Mouse (Mus musculus): Measurements from ENCODE around the gene Pcbp3. TPM values are rescaled to one million over a fixed set of nuclear protein-coding genes. Genes with fewer than 3 reads are reported as not detected.
"Not testable (repeated sequence)": the region's sequence is repeated elsewhere in the genome, so short reads cannot be mapped to it uniquely, and the experiment has no call there.

Gene Pcbp3
- polyA plus RNA-seq, 1 experiment from 2014 or later: 29.0 TPM

GRCm38 (mm10) chr10:76764927-76765326, 196.8 kb downstream of the Pcbp3 start:
- no peak for ATAC-seq (replicated peaks; ENCODE audit: low FRiP score, low TSS enrichment, low read depth)
- H3K27ac ChIP-seq (ENCODE audit: low read depth): no peak overlapping the region
- 90% methylated on average over 4 of the region's 4 CpGs for WGBS
- no peak overlapping the region for H3K4me3 ChIP-seq (ENCODE audit: low read depth, low read length)
- H3K4me2 ChIP-seq (ENCODE audit: low read length): no peak overlapping the region
- no peaks in the 10 kb centered on the region for H3K9me3 ChIP-seq (ENCODE audit: control insufficient read depth, low read length)
- no peaks in the 10 kb centered on the region for H3K4me1 ChIP-seq (replicated peaks; ENCODE audit: control insufficient read depth, insufficient read depth, low read length)
- H3K36me3 ChIP-seq (ENCODE audit: control insufficient read depth, insufficient read depth, low read length): peaks cover 6% of the 10 kb centered on the region
- no peak overlapping the region for H3K9ac ChIP-seq (ENCODE audit: low read length)
- DNase-seq (ENCODE audit: low spot score): peak; percentile 28
- H3K27me3 ChIP-seq (replicated peaks; ENCODE audit: control insufficient read depth, insufficient read depth, low read length): no peaks in the 10 kb centered on the region

GRCm38 (mm10) chr10:76763016-76763415, 198.7 kb downstream of the Pcbp3 start:
- no peaks in the 10 kb centered on the region for H3K9me3 ChIP-seq (ENCODE audit: control insufficient read depth, low read length)
- 93% methylated on average over 12 of the region's 12 CpGs for WGBS
- no peak overlapping the region for H3K9ac ChIP-seq (ENCODE audit: low read length)
- ATAC-seq (replicated peaks; ENCODE audit: low FRiP score, low TSS enrichment, low read depth) (no peak), DNase-seq (ENCODE audit: low spot score) (no peak)
- no peak overlapping the region for H3K4me3 ChIP-seq (ENCODE audit: low read depth, low read length)
- H3K4me1 ChIP-seq (replicated peaks; ENCODE audit: control insufficient read depth, insufficient read depth, low read length): no peaks in the 10 kb centered on the region
- H3K36me3 ChIP-seq (ENCODE audit: control insufficient read depth, insufficient read depth, low read length): peaks cover 6% of the 10 kb centered on the region
- no peaks in the 10 kb centered on the region for H3K27me3 ChIP-seq (replicated peaks; ENCODE audit: control insufficient read depth, insufficient read depth, low read length)
- no peak overlapping the region for H3K4me2 ChIP-seq (ENCODE audit: low read length)
- no peak overlapping the region for H3K27ac ChIP-seq (ENCODE audit: low read depth)

- ATAC-seq (replicated peaks; ENCODE audit: low FRiP score, low TSS enrichment, low read depth): no peak
- 82% methylated on average over 7 of the region's 7 CpGs for WGBS
- H3K9ac ChIP-seq (ENCODE audit: low read length): no peak overlapping the region
- H3K4me1 ChIP-seq (replicated peaks; ENCODE audit: control insufficient read depth, insufficient read depth, low read length): no peaks in the 10 kb centered on the region
- peak; percentile 32 for DNase-seq (ENCODE audit: low spot score)
- no peak overlapping the region for H3K4me3 ChIP-seq (ENCODE audit: low read depth, low read length)
- no peaks in the 10 kb centered on the region for H3K9me3 ChIP-seq (ENCODE audit: control insufficient read depth, low read length)
- H3K4me2 ChIP-seq (ENCODE audit: low read length): no peak overlapping the region
- H3K36me3 ChIP-seq (ENCODE audit: control insufficient read depth, insufficient read depth, low read length): peaks cover 3% of the 10 kb centered on the region
- no peaks in the 10 kb centered on the region for H3K27me3 ChIP-seq (replicated peaks; ENCODE audit: control insufficient read depth, insufficient read depth, low read length)
- H3K27ac ChIP-seq (ENCODE audit: low read depth): no peak overlapping the region
These were observed 199.3 kb downstream of the Pcbp3 start for GRCm38 (mm10) chr10:76762411-76762810.

- no peak overlapping the region for H3K4me2 ChIP-seq (ENCODE audit: low read length)
- H3K4me3 ChIP-seq (ENCODE audit: low read depth, low read length): no peak overlapping the region
- no peaks in the 10 kb centered on the region for H3K4me1 ChIP-seq (replicated peaks; ENCODE audit: control insufficient read depth, insufficient read depth, low read length)
- H3K27ac ChIP-seq (ENCODE audit: low read depth): no peak overlapping the region
- no peak for ATAC-seq (replicated peaks; ENCODE audit: low FRiP score, low TSS enrichment, low read depth)
- no peaks in the 10 kb centered on the region; the same call in 1 of the 2 replicates for H3K36me3 ChIP-seq (ENCODE audit: control insufficient read depth, insufficient read depth, low read length)
- 88% methylated on average over 5 of the region's 5 CpGs for WGBS
- H3K9ac ChIP-seq (ENCODE audit: low read length): no peak overlapping the region
- H3K9me3 ChIP-seq (ENCODE audit: control insufficient read depth, low read length): no peaks in the 10 kb centered on the region
- no peaks in the 10 kb centered on the region for H3K27me3 ChIP-seq (replicated peaks; ENCODE audit: control insufficient read depth, insufficient read depth, low read length)
- DNase-seq (ENCODE audit: low spot score): no peak
These were observed 201.8 kb downstream of the Pcbp3 start for GRCm38 (mm10) chr10:76759878-76760277.

GRCm38 (mm10) chr10:76753640-76754039, 208.0 kb downstream of the Pcbp3 start:
- no peak for DNase-seq (ENCODE audit: low spot score)
- WGBS: 81% methylated on average over 3 of the region's 3 CpGs
- no peak for ATAC-seq (replicated peaks; ENCODE audit: low FRiP score, low TSS enrichment, low read depth)

GRCm38 (mm10) chr10:76744267-76744666, 217.4 kb downstream of the Pcbp3 start:
- WGBS: 47% methylated on average over 11 of the region's 11 CpGs
- not testable (repeated sequence) for H3K4me2 ChIP-seq (ENCODE audit: low read length); H3K27me3 ChIP-seq (replicated peaks; ENCODE audit: control insufficient read depth, insufficient read depth, low read length); H3K9me3 ChIP-seq (ENCODE audit: control insufficient read depth, low read length); ATAC-seq (replicated peaks; ENCODE audit: low FRiP score, low TSS enrichment, low read depth); DNase-seq (ENCODE audit: low spot score); H3K4me1 ChIP-seq (replicated peaks; ENCODE audit: control insufficient read depth, insufficient read depth, low read length); H3K9ac ChIP-seq (ENCODE audit: low read length); H3K4me3 ChIP-seq (ENCODE audit: low read depth, low read length); H3K36me3 ChIP-seq (ENCODE audit: control insufficient read depth, insufficient read depth, low read length); H3K27ac ChIP-seq (ENCODE audit: low read depth)

More at GRCm38 (mm10) chr10:76753640-76754039, 208.0 kb downstream of the Pcbp3 start:
- Histone ChIP-seq H3K4me1 (replicated peaks; ENCODE audit: control insufficient read depth, insufficient read depth, low read length) (no peaks in the 10 kb centered on the region), H3K27me3 (replicated peaks; ENCODE audit: control insufficient read depth, insufficient read depth, low read length) (no peaks in the 10 kb centered on the region), H3K36me3 (ENCODE audit: control insufficient read depth, insufficient read depth, low read length) (no peaks in the 10 kb centered on the region), H3K27ac (ENCODE audit: low read depth) (no peak overlapping the region), H3K9me3 (ENCODE audit: control insufficient read depth, low read length) (peaks cover 2% of the 10 kb centered on the region; the same call in 1 of the 2 replicates), H3K4me3 (ENCODE audit: low read depth, low read length) (no peak overlapping the region), H3K9ac (ENCODE audit: low read length) (no peak overlapping the region), H3K4me2 (ENCODE audit: low read length) (no peak overlapping the region)

GRCm38 (mm10) chr10:76736764-76737163, 224.9 kb downstream of the Pcbp3 start:
- Histone ChIP-seq H3K4me1 (replicated peaks; ENCODE audit: control insufficient read depth, insufficient read depth, low read length) (peaks cover 26% of the 10 kb centered on the region), H3K9me3 (ENCODE audit: control insufficient read depth, low read length) (no peaks in the 10 kb centered on the region), H3K36me3 (ENCODE audit: control insufficient read depth, insufficient read depth, low read length) (no peaks in the 10 kb centered on the region), H3K4me3 (ENCODE audit: low read depth, low read length) (no peak overlapping the region), H3K27me3 (replicated peaks; ENCODE audit: control insufficient read depth, insufficient read depth, low read length) (no peaks in the 10 kb centered on the region), H3K27ac (ENCODE audit: low read depth) (no peak overlapping the region), H3K9ac (ENCODE audit: low read length) (no peak overlapping the region), H3K4me2 (ENCODE audit: low read length) (no peak overlapping the region)
- ATAC-seq (replicated peaks; ENCODE audit: low FRiP score, low TSS enrichment, low read depth) (no peak), DNase-seq (ENCODE audit: low spot score) (no peak)
- WGBS: 77% methylated on average over 8 of the region's 8 CpGs

- ATAC-seq (replicated peaks; ENCODE audit: low FRiP score, low TSS enrichment, low read depth) (peak; percentile 49; the same call in 1 of the 2 replicates), DNase-seq (ENCODE audit: low spot score) (peak; percentile 95)
- no peaks in the 10 kb centered on the region for H3K27me3 ChIP-seq (replicated peaks; ENCODE audit: control insufficient read depth, insufficient read depth, low read length)
- peaks cover 40% of the 10 kb centered on the region for H3K4me1 ChIP-seq (replicated peaks; ENCODE audit: control insufficient read depth, insufficient read depth, low read length)
- WGBS: 0% methylated on average over 4 of the region's 4 CpGs
- no peak overlapping the region for H3K4me3 ChIP-seq (ENCODE audit: low read depth, low read length)
- no peaks in the 10 kb centered on the region for H3K9me3 ChIP-seq (ENCODE audit: control insufficient read depth, low read length)
- H3K4me2 ChIP-seq (ENCODE audit: low read length): no peak overlapping the region
- H3K27ac ChIP-seq (ENCODE audit: low read depth): no peak overlapping the region
- H3K9ac ChIP-seq (ENCODE audit: low read length): no peak overlapping the region
- H3K36me3 ChIP-seq (ENCODE audit: control insufficient read depth, insufficient read depth, low read length): no peaks in the 10 kb centered on the region
These were observed 226.7 kb downstream of the Pcbp3 start for GRCm38 (mm10) chr10:76734979-76735378.

GRCm38 (mm10) chr10:76733677-76734068, 228.0 kb downstream of the Pcbp3 start:
- no peaks in the 10 kb centered on the region for H3K36me3 ChIP-seq (ENCODE audit: control insufficient read depth, insufficient read depth, low read length)
- no peaks in the 10 kb centered on the region for H3K9me3 ChIP-seq (ENCODE audit: control insufficient read depth, low read length)
- H3K4me3 ChIP-seq (ENCODE audit: low read depth, low read length): no peak overlapping the region
- H3K4me2 ChIP-seq (ENCODE audit: low read length): peak overlapping the region; percentile 30
- H3K27me3 ChIP-seq (replicated peaks; ENCODE audit: control insufficient read depth, insufficient read depth, low read length): no peaks in the 10 kb centered on the region
- 38% methylated on average over 3 of the region's 3 CpGs for WGBS
- peak overlapping the region; percentile 20 for H3K9ac ChIP-seq (ENCODE audit: low read length)
- DNase-seq (ENCODE audit: low spot score) (no peak), ATAC-seq (replicated peaks; ENCODE audit: low FRiP score, low TSS enrichment, low read depth) (no peak; the same call in 1 of the 2 replicates)
- peaks cover 40% of the 10 kb centered on the region for H3K4me1 ChIP-seq (replicated peaks; ENCODE audit: control insufficient read depth, insufficient read depth, low read length)
- H3K27ac ChIP-seq (ENCODE audit: low read depth): peak overlapping the region; percentile 90
